Mouse (Mus musculus): ENCODE results near the gene Ptpro.

Ptpro gene

DNA sequence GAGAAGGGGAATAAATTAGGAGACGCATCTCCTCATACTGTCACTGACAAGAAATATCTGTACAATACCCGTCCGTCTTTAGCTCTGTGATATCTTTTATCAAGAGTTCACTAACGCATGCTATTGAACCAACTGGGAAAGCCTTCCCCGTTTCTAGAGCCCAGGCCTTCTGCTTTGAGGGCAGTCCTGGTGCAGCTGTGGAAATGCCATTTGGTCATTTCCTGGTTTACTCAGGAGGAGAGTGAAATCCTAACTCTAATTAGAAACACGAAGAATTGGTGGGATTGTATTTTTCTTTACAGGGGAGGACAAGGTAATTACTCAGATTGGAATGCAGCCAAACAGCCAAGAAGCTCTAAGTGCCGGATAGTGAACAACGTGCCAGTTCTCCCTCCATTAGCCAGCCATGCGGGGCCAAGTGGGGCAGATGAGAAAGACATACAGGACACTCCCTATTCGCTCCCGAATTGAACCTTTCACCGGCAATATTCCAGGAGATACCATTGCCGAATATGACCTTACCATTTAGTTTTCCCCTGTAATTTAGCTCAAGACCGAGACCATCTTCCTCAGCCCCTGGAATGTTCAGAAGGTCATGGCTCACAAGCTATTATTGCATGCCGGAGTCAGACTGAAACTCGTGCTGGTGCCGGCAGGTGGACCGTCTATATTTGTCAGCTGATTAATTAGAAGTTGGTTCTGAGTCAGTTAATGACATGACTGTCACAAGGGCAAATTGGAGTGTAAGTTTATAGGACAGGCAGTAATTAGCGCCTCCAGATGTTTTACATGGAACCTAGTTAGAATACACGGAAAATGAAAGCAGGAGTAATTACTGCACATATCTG is 43.1 kb downstream of the Ptpro start:
- DNase-seq (ENCODE audit: low spot score): no peak

GRCm38 (mm10) chr6:137302561-137302960 is 50.4 kb downstream of the Ptpro start:
- DNase-seq (ENCODE audit: low spot score): no peak

- DNase-seq (ENCODE audit: low spot score): no peak
Observed at GRCm38 (mm10) chr6:137303824-137304223, 51.7 kb downstream of the Ptpro start.

DNA sequence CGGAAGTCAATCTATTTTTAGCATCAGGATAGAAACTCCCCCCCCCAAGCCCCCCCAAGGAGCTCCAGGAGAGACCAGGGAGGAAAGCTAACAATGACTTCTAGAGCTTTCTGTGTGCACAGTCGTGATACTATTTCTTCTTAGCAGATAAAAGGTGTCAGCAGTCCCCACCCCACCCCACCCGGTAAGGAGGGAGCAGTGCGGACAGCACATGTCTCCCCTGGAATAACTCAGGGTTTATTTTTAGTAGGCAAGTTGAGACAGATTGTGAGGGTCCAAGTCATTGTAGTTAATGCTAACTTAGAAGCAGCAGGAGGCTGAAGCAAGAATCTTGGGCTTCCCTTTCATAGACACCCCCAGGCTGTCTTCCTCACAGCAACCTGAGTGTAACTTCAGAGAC is 63.1 kb downstream of the Ptpro start:
- no peak for DNase-seq (ENCODE audit: low spot score)

GRCm38 (mm10) chr6:137316358-137316757 is 64.2 kb downstream of the Ptpro start:
- DNase-seq (ENCODE audit: low spot score): no peak

DNA sequence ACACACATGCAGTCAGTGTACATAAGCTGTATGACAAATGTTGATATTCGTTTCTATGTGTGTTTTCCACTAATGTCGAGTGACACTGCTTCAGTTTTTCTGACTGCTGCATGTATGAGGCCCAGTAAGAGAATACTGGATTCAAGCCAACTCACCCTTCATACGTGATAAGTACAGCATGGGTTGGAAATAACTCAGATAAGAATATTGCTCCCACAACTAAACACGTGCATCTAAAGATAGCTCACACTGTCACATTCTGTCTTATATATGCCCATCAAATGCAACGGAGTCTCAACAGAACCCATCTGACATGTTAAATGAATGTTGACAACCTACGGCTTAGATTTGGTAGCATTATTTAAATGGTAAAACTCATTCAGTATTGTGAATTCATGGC is 65.4 kb downstream of the Ptpro start:
- no peak for DNase-seq (ENCODE audit: low spot score)

- DNase-seq (ENCODE audit: low spot score): no peak
Observed at GRCm38 (mm10) chr6:137318242-137318861, 66.2 kb downstream of the Ptpro start.

DNA sequence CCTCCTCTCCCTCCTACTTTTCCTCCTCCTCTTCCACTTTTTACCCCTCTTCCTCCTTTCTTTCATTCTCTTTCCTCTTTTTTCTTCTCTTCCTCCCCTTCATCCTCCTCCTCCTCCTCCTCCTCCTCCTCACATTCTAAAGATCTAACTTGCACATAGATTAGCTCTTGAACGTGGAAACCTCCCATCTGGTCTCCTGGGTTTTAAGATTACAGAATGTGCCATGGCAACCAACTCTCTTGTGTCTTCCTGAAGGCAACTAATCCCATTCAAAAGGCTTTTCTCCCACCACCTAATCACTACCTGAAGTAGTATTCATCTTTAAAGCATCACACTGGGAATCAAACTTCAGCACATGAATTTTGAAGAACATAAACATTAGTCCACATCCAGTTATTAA is 67.5 kb downstream of the Ptpro start:
- no peak for DNase-seq (ENCODE audit: low spot score)

DNA sequence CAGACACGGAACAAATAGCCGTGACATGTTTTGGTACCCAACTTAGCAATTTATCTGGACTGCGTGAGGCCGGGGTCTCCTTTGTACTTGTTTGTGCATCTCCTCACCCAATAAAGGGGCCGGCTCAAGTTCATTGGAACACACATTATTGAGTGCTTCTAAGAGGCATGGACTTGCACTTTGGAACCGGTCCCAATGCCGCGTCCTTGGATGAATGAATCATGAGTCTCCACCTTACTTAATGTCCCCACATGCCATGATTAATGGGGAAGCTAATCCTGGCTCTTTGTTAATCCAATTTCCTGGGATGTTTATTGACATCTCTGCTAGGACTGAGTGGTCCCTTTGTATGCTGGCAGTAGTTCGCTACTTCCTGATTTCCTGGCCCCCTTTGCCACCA is 75.6 kb downstream of the Ptpro start:
- no peak for DNase-seq (ENCODE audit: low spot score)

GRCm38 (mm10) chr6:137328228-137328627 is 76.1 kb downstream of the Ptpro start:
- DNase-seq (ENCODE audit: low spot score): no peak

GRCm38 (mm10) chr6:137330782-137331181 is 78.7 kb downstream of the Ptpro start:
- DNase-seq (ENCODE audit: low spot score): no peak

GRCm38 (mm10) chr6:137331826-137332225 is 79.7 kb downstream of the Ptpro start:
- DNase-seq (ENCODE audit: low spot score): no peak

DNA sequence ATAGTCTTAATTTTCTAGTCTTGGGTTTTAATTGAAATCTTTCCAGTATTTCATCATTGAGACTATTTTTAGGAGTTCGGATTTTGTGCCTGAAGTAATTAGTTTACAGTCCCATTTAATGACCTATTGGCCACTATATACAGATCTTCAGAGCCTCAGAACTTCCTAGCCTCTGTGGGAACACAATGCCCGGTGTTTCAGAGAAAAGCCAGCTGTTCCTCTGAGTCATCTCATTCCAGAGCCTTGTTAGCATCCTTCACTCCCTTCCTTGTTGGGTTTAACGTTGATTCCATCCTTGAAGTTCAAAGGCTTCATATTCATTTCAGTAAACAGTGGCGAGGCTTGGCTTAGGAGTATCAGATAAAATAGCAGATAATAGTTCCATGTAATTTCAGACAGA is 87.0 kb downstream of the Ptpro start:
- no peak for DNase-seq (ENCODE audit: low spot score)

GRCm38 (mm10) chr6:137343688-137344441 is 91.7 kb downstream of the Ptpro start:
- no peak for DNase-seq (ENCODE audit: low spot score)

DNA sequence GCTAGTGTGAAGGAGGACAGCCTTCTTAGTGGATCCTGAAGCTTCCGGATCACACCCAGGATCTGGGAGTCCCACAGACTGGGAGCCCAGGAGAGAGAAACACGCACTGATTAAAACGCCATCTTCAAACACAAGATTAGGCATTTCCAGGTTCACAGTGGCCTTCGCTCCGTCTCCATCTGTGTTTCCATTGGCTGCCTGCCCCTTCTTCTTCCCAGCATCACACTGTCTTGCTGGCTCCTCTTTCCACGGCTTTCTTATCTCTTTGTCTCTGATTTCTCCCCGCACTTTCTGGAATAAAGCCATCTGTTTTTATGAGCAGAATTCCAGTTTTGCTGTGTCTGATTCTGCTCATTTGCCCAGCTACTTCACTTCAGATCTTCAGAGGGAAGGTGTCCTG is 108.0 kb downstream of the Ptpro start:
- DNase-seq (ENCODE audit: low spot score): no peak

DNA sequence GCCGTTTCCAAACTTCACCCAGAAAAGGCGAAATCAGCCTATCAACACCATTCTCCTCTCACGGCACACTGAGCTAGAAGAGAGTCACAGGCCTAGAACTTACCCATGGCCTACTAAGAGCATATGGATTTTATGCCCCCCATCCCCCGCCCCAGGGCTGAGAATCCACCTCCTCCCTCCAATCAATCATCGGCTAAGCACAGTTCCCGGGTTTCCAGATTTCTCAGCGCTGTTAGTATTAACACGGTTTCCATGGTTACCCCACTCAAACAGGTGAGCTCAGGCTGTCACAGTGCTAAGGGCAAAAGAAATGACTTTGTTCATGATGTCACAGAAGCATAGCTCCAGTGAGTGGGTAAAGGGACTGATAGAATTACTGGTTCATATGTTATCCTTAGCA is 110.1 kb downstream of the Ptpro start:
- no peak for DNase-seq (ENCODE audit: low spot score)

- DNase-seq (ENCODE audit: low spot score): no peak
Observed at GRCm38 (mm10) chr6:137364681-137365080, 112.6 kb downstream of the Ptpro start.

GRCm38 (mm10) chr6:137365637-137366036 is 113.5 kb downstream of the Ptpro start:
- no peak for DNase-seq (ENCODE audit: low spot score)

DNA sequence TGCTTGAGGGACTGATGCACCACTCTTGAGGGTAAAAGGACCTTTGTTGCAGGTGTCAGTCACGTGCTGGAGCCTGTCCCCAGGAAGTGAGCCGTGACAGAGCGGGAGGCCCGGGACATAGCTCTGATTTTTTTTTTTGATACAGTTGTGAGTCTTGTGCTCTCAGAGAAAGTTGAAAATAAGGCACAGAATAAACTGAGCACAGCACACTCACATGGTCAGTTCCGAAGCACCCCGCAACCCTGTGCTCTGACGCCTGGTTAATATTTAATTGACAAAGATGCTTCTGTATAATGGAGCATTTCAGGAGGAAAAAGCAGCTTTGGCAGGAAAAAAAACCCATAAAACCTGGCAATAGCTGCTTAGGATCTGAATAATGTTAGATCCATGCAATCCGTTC is 118.6 kb downstream of the Ptpro start:
- no peak for DNase-seq (ENCODE audit: low spot score)

DNA sequence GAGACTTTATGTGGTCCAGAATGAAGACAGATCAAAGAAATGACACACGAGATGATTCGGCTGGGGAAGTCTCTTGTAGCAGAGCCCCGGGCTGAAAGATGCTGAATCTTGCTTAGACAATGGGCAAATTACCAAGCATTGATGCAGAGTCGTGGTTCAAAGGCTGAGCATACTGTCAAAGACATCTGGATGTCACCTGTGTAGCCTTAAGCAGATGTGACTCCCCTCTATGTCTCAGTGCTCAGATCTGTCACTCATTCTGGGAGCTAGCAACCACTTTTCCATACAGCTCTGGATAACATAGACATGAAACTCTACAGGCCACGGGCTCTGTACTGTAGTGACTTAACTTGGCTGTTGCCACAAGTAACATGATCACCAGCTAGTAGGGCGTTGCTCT is 119.3 kb downstream of the Ptpro start:
- no peak for DNase-seq (ENCODE audit: low spot score)

GRCm38 (mm10) chr6:137373920-137374319 is 121.8 kb downstream of the Ptpro start:
- no peak for DNase-seq (ENCODE audit: low spot score)

DNA sequence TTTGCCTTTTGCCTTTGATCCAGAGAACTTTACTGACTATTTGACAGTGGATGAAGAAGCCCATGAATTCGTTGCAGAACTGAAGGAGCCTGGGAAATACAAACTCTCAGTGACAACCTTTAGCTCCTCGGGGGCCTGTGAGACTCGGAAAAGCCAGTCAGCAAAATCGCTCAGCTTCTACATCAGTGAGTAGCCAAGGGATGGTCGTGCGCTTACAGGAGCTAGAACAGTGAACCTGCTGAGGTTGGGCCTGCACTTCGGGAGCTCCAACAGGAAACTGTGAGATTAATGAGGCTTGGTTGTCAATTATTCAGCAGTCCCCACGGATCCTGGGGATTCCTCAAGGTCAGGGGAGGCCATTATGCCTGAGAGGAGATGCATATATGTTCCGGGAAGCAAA is 130.4 kb downstream of the Ptpro start:
- DNase-seq (ENCODE audit: low spot score): no peak

DNA sequence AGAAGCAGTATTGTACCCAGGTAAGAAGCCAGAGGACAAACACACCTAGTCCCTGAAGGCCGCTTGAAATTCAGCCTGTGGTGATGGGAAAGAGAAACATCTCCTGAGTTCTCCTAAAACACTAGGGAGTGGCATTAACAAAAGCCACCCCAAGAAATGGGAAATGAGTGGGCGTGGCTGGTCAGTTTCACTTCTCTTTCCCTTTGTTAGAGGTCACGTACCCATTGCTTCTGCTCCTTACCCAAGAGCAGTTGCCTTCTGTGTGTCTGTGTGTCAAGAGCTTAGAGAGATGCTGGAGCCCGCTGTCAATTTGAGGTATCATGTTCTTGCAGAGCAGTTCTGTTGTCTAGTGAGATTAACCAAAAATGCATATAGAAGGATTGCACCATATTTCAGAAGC is 134.2 kb downstream of the Ptpro start:
- no peak for DNase-seq (ENCODE audit: low spot score)
